Mouse (Mus musculus): ENCODE results near the gene Znhit3.

DNA sequence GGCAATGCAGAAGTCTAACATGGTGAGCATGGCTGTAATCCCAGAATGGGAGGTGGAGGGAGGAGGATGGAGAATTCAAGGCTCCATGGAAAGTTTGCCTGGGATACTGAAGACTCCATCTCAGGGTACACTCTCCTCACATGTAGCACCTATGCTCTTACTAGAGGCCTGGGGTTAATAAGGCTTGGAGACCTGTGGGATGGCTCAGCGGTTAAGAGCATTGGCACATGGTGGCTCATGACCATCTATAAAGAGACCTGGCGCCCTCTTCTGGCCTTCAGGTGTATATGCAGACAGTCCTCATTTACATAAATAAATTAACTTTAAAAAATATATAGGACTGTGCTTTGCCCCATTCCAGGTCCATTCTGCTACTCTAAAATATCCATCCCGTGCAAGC is 3.1 kb upstream of the Znhit3 start:
- TF ChIP-seq TAL1 (IDR thresholded peaks at IDR 0.05; ENCODE audit: low read length) = no peak
- no peak for TF ChIP-seq GATA1 (IDR thresholded peaks at IDR 0.05; ENCODE audit: low read length)

Data from erythroblast, embryonic 14.5 days (primary cell).